Comparison of ENCODE assay signal across 18 mouse cellular contexts in genomic region chr2:152539944-152540710, GRCm38 (mm10). TPM values are rescaled to one million over a fixed set of nuclear protein-coding genes. Genes with fewer than 3 reads are reported as not detected.
DNase-seq lines count a peak whose midpoint lies in the region; ATAC-seq and TF ChIP-seq lines count a peak whose summit lies in the region.
"Had no signal": no experiment of that assay in that cellular context is flagged by ENCODE, and none has a peak within 500 bp of the region (broad histone marks: within the 10 kb centered on the region; RNA-seq: fewer than 3 reads in every experiment).

Defb29 (minus strand) TSS chr2:152540098.

- H3K9me3 ChIP-seq in MEL (replicated peaks; ENCODE audit: insufficient read depth, low read length): no peaks in the 10 kb centered on the region
- no peaks in the 10 kb centered on the region for H3K9me3 ChIP-seq in stomach, postnatal 0 days (ENCODE audit: control insufficient read depth, low read length)
- no peaks in the 10 kb centered on the region for H3K9me3 ChIP-seq in lung, postnatal 0 days (ENCODE audit: low read length)
- H3K9me3 ChIP-seq: embryonic facial prominence, embryonic 12.5 days; forebrain, embryonic 13.5 days; liver, embryonic 12.5 days had no signal

- no peak within 1 kb of the TSS for H3K4me3 ChIP-seq in MEL (ENCODE audit: control insufficient read depth in 1 of 2, insufficient read depth in 1 of 2, low read depth in 2 of 2, low read length in 2 of 2)
- H3K4me3 ChIP-seq in stomach, postnatal 0 days (ENCODE audit: low read depth, low read length): no peak within 1 kb of the TSS
- H3K4me3 ChIP-seq in lung, postnatal 0 days (ENCODE audit: low read depth, low read length): no peak within 1 kb of the TSS
- H3K4me3 ChIP-seq: embryonic facial prominence, embryonic 12.5 days; forebrain, embryonic 13.5 days; liver, embryonic 12.5 days had no signal

- no peaks in the 10 kb centered on the region for H3K4me1 ChIP-seq in MEL (ENCODE audit: control insufficient read depth in 1 of 2, insufficient read depth in 2 of 2, low read length in 2 of 2)
- H3K4me1 ChIP-seq in stomach, postnatal 0 days (replicated peaks; ENCODE audit: control insufficient read depth, insufficient read depth): no peaks in the 10 kb centered on the region
- H3K4me1 ChIP-seq in lung, postnatal 0 days (ENCODE audit: insufficient read depth, low read depth, low read length): no peaks in the 10 kb centered on the region
- H3K4me1 ChIP-seq: embryonic facial prominence, embryonic 12.5 days; forebrain, embryonic 13.5 days; liver, embryonic 12.5 days had no signal

- intact Hi-C loops in left cerebral cortex, postnatal 4 days (cut with DNase I): no loop called here
- intact Hi-C loops in left cerebral cortex, postnatal 10 days (cut with DNase I): loop anchor here (5.0 to 10.0 kb wide), 2 partner anchors 68 to 145 kb away; partner anchors contain the start of gene Sox12

- no peaks in the 10 kb centered on the region; a peak in 2 of 4 replicates for H3K27me3 ChIP-seq in MEL (ENCODE audit: control insufficient read depth in 1 of 2, insufficient read depth in 2 of 2, low read length in 2 of 2)
- no peaks in the 10 kb centered on the region for H3K27me3 ChIP-seq in stomach, postnatal 0 days (ENCODE audit: control insufficient read depth, insufficient read depth, low read length)
- no peaks in the 10 kb centered on the region for H3K27me3 ChIP-seq in lung, postnatal 0 days (replicated peaks; ENCODE audit: insufficient read depth, low read length)
- H3K27me3 ChIP-seq: embryonic facial prominence, embryonic 12.5 days; forebrain, embryonic 13.5 days; liver, embryonic 12.5 days had no signal

- TF ChIP-seq POLR2A in MEL (IDR thresholded peaks at IDR 0.05; ENCODE audit: control insufficient read depth in 1 of 2, insufficient read depth in 1 of 2, low read depth in 1 of 2, low read length in 2 of 2, poor library complexity in 1 of 2): no peak

- H3K79me2 ChIP-seq in MEL (ENCODE audit: control insufficient read depth, insufficient read depth, low read length, poor library complexity): no peaks in the 10 kb centered on the region

- no peak within 1 kb of the TSS for H3K4me2 ChIP-seq in stomach, postnatal 0 days (replicated peaks; ENCODE audit: low read depth)
- H3K4me2 ChIP-seq in lung, postnatal 0 days (replicated peaks; ENCODE audit: low read depth, low read length): no peak within 1 kb of the TSS
- H3K4me2 ChIP-seq: embryonic facial prominence, embryonic 12.5 days; forebrain, embryonic 13.5 days; liver, embryonic 12.5 days had no signal

- no peak within 1 kb of the TSS for H3K9ac ChIP-seq in MEL (ENCODE audit: control insufficient read depth, low read depth, low read length, poor library complexity, severe bottlenecking)
- no peak within 1 kb of the TSS for H3K9ac ChIP-seq in stomach, postnatal 0 days (ENCODE audit: low read length)
- H3K9ac ChIP-seq in lung, postnatal 0 days (replicated peaks; ENCODE audit: low read depth): no peak within 1 kb of the TSS
- H3K9ac ChIP-seq: embryonic facial prominence, embryonic 12.5 days; forebrain, embryonic 13.5 days; liver, embryonic 12.5 days had no signal

- no peak for TF ChIP-seq EP300 in MEL (IDR thresholded peaks at IDR 0.05; ENCODE audit: low read depth in 1 of 2, low read length in 2 of 2)
- no peak for TF ChIP-seq EP300 in stomach, postnatal 0 days (optimal IDR thresholded peaks at IDR 0.05)
- no peak for TF ChIP-seq EP300 in lung, postnatal 0 days (IDR thresholded peaks at IDR 0.05)

- peak; percentile 4 for DNase-seq in left cerebral cortex, postnatal 4 days
- DNase-seq in left cerebral cortex, postnatal 10 days (ENCODE audit: extremely low spot score in 1 of 2, low spot score in 2 of 2): no peak
- DNase-seq in MEL (ENCODE audit: low read depth, low spot score): peak; percentile 15
- DNase-seq in kidney, adult 9 months: peak; percentile 87
- no peak for DNase-seq in stomach, postnatal 0 days (ENCODE audit: low spot score)
- no peak for DNase-seq in right cerebral cortex, postnatal 25 days
- no peak for DNase-seq in lung, postnatal 0 days (ENCODE audit: low spot score)
- DNase-seq in natural killer cell, adult 2 months (ENCODE audit: low spot score in 2 of 2): no peak
- DNase-seq: gastrocnemius, postnatal 25 days; layer of hippocampus, postnatal 36 days; spleen, adult 18-20 months; thymus, adult 2 months had no signal

- peak; percentile 30 to 42 (median 34); a peak in 5 of 6 replicates for TF ChIP-seq CTCF in MEL (IDR thresholded peaks at IDR 0.05 in 2 of 3, conservative IDR thresholded peaks at IDR 0.05 in 1 of 3; ENCODE audit: control insufficient read depth in 1 of 3, insufficient read depth in 1 of 3, low read depth in 2 of 3, low read length in 3 of 3, poor library complexity in 1 of 3, severe bottlenecking in 1 of 3)
- TF ChIP-seq CTCF in stomach, postnatal 0 days (IDR thresholded peaks at IDR 0.05; ENCODE audit: low read depth): peak; percentile 45
- no peak; the same call in 1 of the 2 replicates for TF ChIP-seq CTCF in lung, postnatal 0 days (IDR thresholded peaks at IDR 0.05)

- WGBS in stomach, postnatal 0 days: 43% methylated on average over 13 of the region's 13 CpGs
- 50% methylated on average over 13 of the region's 13 CpGs for WGBS in lung, postnatal 0 days

- no peak for ATAC-seq in stomach, postnatal 0 days (ENCODE audit: low FRiP score, low TSS enrichment)
- ATAC-seq in lung, postnatal 0 days: no peak
- ATAC-seq: activated CD4-positive, CD25-positive, alpha-beta regulatory T cell, adult 4 months; forebrain, embryonic 13.5 days; liver, embryonic 12.5 days had no signal

- no peak for TF ChIP-seq RAD21 in MEL (IDR thresholded peaks at IDR 0.05; ENCODE audit: low read depth, low read length)

- no peak within 1 kb of the TSS for H3K27ac ChIP-seq in MEL (ENCODE audit: control insufficient read depth, low read depth, low read length)
- H3K27ac ChIP-seq in stomach, postnatal 0 days (replicated peaks): no peak within 1 kb of the TSS
- H3K27ac ChIP-seq in lung, postnatal 0 days (ENCODE audit: low read length): no peak within 1 kb of the TSS
- H3K27ac ChIP-seq: embryonic facial prominence, embryonic 12.5 days; forebrain, embryonic 13.5 days; liver, embryonic 12.5 days had no signal

- H3K36me3 ChIP-seq in MEL (ENCODE audit: control insufficient read depth in 1 of 2, insufficient read depth in 2 of 2, low read length in 2 of 2): no peaks in the 10 kb centered on the region
- H3K36me3 ChIP-seq in stomach, postnatal 0 days (ENCODE audit: control insufficient read depth, insufficient read depth, low read length): no peaks in the 10 kb centered on the region
- H3K36me3 ChIP-seq in lung, postnatal 0 days (ENCODE audit: insufficient read depth, low read length): no peaks in the 10 kb centered on the region
- H3K36me3 ChIP-seq: embryonic facial prominence, embryonic 12.5 days; liver, embryonic 12.5 days had no signal

TF ChIP-seq in MEL, 35 proteins besides CTCF, POLR2A, EP300 and RAD21:
- TF ChIP-seq NELFE (IDR thresholded peaks at IDR 0.05; ENCODE audit: low read depth, low read length): no peak
- no peak for TF ChIP-seq CHD2 (IDR thresholded peaks at IDR 0.05; ENCODE audit: low read length)
- TF ChIP-seq POLR2AphosphoS2 (IDR thresholded peaks at IDR 0.05; ENCODE audit: low read length): no peak
- no peak for TF ChIP-seq POLR2AphosphoS5 (IDR thresholded peaks at IDR 0.05; ENCODE audit: borderline replicate concordance, low read depth, low read length)
- TF ChIP-seq ZKSCAN1 (IDR thresholded peaks at IDR 0.05; ENCODE audit: low read depth, low read length): no peak
- TF ChIP-seq UBTF (IDR thresholded peaks at IDR 0.05; ENCODE audit: borderline replicate concordance, insufficient read depth, low read depth, low read length): no peak
- no peak for TF ChIP-seq ZC3H11A (IDR thresholded peaks at IDR 0.05; ENCODE audit: low read depth, low read length)
- no peak for TF ChIP-seq USF1 (IDR thresholded peaks at IDR 0.05; ENCODE audit: low read depth, low read length)
- TF ChIP-seq NRF1 (IDR thresholded peaks at IDR 0.05; ENCODE audit: insufficient read depth, low read depth, low read length, poor library complexity, severe bottlenecking): no peak
- TF ChIP-seq BHLHE40 (IDR thresholded peaks at IDR 0.05; ENCODE audit: borderline replicate concordance, low read depth, low read length): no peak
- no peak for TF ChIP-seq MAZ (IDR thresholded peaks at IDR 0.05; ENCODE audit: low read depth, low read length)
- no peak for TF ChIP-seq SIN3A (IDR thresholded peaks at IDR 0.05; ENCODE audit: low read length)
TF ChIP-seq in MEL: peak in this region for 0.

RNA-seq across cellular contexts. Expression of gene Defb29, which starts in this region (rescaled TPM):
- total RNA-seq in left cerebral cortex, postnatal 4 days (2021): not detected
- total RNA-seq in left cerebral cortex, postnatal 10 days (2021): not detected
- total RNA-seq in MEL (2012; rRNA removed): not detected in 2 replicates
- not detected for polyA plus RNA-seq in MEL (2012; ENCODE audit: insufficient read depth in 1 of 2, insufficient read length in 2 of 2, low read depth in 1 of 2, low replicate concordance in 2 of 2, missing spikeins in 1 of 2)
- not detected in 2 replicates for polyA plus RNA-seq in stomach, postnatal 0 days (2015; fragmentation: Nextera tagmentation; extraction: Ambion mirVana)
- not detected in 2 replicates for polyA plus RNA-seq in lung, postnatal 0 days (2015; fragmentation: Nextera tagmentation; extraction: Ambion mirVana)
- total RNA-seq: gastrocnemius, postnatal 25 days; layer of hippocampus, postnatal 36 days; monocyte, adult 5-6 weeks had no signal
- polyA plus RNA-seq: activated CD4-positive, CD25-positive, alpha-beta regulatory T cell, adult 4 months; embryonic facial prominence, embryonic 12.5 days; forebrain, embryonic 13.5 days; heart, postnatal 0 days; liver, embryonic 12.5 days; thymus, adult 2 months had no signal

Comparison
In these comparisons a context has a peak if more than half of its experiments do, and no peak if none do; other contexts are left out.
1. Peak in DNase-seq in left cerebral cortex, postnatal 4 days; RNA of the gene not detected or under 1 TPM.
2. Peak in DNase-seq in MEL; RNA of the gene not detected or under 1 TPM.